Mouse (Mus musculus) brain, embryonic 14.5 days (tissue): Measurements from ENCODE around the gene Nudt16. TPM values are rescaled to one million over a fixed set of nuclear protein-coding genes. Genes with fewer than 3 reads are reported as not detected.
"Not testable (repeated sequence)": the region's sequence is repeated elsewhere in the genome, so short reads cannot be mapped to it uniquely, and the experiment has no call there.

Source experiments
- DNase-seq: peaks from one replicate; pipeline ENCODE4 v3.0.0-alpha.2; 2011; ENCODE audit warnings: low read depth
- CTCF ChIP-seq: fragments of 200-500 bp; IDR thresholded peaks from 2 replicates; pipeline ENCODE4 v1.5.1; 2012; ENCODE audit warnings: inconsistent platforms, mild to moderate bottlenecking, moderate library complexity, borderline replicate concordance; ENCODE audit not compliant: insufficient read depth, insufficient read length; ENCODE audit errors: extremely low read depth
- POLR2A ChIP-seq: fragments of 200-500 bp; IDR thresholded peaks from 2 replicates; pipeline ENCODE4 v1.6.1; 2012; ENCODE audit warnings: mild to moderate bottlenecking, inconsistent platforms, borderline replicate concordance; ENCODE audit not compliant: poor library complexity, insufficient read depth, insufficient read length, severe bottlenecking; ENCODE audit errors: extremely low read depth
- polyA plus RNA-seq: library from polyadenylated mRNA; depleted of rRNA; stranded (reverse); fragments of >200 nt; gene quantifications from 2 replicates; pipeline ENCODE4 v1.2.3, GENCODE M21; 2012; rRNA removed

Gene Nudt16
- 15.5 and 19.8 TPM in 2 replicates for polyA plus RNA-seq

DNA sequence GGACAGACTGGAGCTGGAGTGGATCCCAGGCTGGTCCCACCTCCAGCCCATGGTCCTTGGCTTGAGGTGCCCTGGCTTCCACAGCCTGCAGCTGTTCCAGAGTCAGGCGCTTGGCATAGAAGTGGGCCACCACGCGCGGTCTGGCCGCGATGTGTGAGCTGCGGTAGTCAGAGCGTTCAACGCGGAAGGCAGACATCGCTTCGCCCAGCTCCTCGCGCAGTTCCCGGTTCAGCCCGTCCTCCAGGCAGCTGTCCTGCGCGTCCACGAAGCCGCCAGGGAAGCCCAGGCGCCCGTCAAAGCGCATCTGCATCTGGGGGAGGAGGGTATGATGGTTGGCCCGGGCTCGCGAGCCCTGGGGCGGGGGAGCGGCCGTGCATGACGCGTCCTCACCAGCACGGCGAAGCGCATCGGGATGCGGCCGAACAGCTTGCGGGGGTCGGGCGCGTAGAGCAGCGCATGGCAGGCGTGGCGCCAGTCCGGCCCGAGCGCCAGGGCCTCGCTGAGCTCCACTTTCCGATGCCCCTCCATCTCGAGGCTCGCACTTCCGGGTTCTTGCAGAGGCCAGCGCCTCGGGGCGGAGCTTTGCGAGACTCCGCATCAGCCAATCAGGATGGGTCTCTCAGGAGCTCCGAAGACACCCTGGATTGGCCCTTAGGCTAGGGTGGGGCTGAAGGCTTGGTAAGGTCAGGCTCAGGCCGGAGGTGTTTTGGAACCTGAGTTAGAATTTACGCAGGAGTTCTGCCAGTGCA is at the start of gene Nudt16:
Gene Nudt16, minus strand, starts transcription at position 572 of the 749 bp plus-strand sequence.
- TF ChIP-seq CTCF (no peak), POLR2A (0 out of 2 replicates have a peak, but pooled peaks have one; percentile 54)
- DNase-seq = peak; percentile 97

DNA sequence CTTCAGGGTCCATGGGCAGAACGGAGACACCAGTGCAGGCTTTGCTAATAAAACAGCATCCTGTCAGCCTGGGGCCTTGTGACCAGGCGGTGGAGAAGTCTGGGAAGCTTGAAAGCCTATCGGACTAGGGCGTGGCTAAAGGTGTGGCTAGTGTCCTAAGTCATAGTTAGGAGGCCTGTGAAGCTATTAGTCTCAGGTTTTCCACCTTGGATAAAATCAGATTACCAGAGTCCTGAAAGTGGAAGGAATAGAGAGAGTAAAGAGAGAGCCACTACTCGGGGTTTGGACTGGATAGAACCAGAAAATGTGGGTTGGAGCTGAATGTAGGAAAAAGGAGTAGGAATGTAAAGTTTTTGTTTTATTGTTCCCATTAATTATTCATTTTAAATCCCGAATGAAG is 13.4 kb upstream of the Nudt16 start, which contains the start of gene 1700080E11Rik:
Gene 1700080E11Rik, minus strand, starts transcription at position 101 of the 400 bp plus-strand sequence.
- DNase-seq = no peak
- TF ChIP-seq CTCF = no peak
- TF ChIP-seq POLR2A = no peak

DNA sequence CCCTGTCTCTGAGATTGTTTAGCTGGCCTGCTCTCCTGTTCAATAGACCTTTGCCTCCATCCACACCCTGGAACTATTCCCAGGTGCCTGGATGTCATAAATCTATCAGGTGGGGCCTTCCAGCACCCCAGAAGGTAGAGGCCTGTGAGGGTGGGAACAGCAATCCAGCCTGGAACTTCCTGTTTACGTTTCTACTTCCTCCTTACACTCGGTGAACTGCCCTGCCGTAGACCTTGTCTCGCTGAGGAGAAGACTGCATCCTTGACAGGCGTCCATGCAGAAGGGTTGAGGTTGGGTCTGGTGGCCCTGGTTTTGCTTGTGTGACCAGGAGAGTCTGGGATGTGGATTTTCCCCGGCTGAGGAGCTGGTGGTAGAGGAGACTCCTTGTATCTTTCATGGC is 7.6 kb upstream of the Nudt16 start:
- DNase-seq = no peak
- TF ChIP-seq POLR2A (no peak), CTCF (no peak)

DNA sequence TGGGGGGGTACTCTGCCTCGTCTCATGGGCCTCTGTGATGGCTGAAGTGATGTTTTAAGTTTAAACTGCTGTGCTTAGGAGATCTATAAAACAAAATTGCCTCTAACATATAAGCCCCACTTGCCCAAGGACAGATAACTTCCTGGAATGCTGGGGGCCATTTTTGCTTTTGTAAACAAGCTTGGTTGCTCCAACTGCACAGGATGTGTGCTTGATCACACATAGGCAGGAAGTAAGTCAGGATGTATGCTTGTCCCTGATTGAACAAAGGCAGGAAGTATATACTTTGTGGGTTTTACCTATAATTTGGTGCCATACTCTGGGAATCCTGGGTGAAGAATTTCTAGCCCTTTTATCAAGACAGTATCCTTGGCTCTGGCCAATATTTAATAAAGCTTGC is 4.8 kb upstream of the Nudt16 start:
- TF ChIP-seq CTCF = no peak
- TF ChIP-seq POLR2A = no peak
- no peak for DNase-seq

DNA sequence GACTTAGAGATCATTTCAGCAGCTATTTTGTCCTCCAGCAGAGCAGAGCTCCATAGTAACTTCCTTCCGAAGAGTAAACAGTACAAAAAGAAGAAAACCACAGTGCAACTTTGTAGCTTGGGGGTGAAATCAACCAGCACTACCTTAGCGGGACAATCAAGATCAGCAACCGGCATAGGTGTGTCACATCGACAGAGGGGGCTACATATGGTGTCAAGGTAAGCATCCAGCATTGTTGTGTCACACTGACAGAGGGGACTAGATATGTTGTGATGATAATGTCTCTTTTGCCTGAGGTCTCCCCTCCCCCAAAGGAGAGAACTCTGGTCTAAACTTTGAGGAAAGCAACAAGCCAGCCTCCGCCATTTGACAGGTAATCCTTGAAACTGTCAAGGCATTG is 2.9 kb upstream of the Nudt16 start:
- TF ChIP-seq CTCF = no peak
- no peak for DNase-seq

DNA sequence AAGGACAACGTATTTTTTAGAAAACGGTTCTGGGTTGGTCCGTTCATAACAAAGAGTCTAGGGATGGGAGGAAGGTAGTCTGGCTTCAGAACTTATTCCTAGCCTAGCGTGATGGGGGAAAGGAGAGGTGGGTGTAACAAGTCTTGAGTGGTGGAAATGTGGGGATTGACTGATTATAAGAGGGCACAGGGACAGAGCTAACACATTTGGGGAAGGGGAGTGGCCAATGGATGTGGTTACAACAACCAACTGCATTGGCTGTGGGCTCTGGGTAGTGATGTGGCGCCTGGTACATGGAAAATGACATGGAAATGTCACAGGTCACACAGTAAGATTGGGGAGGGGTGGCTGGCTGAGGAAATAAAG is 361 bp upstream of the Nudt16 start:
- no peak for DNase-seq
- TF ChIP-seq CTCF (no peak), POLR2A (no peak)

DNA sequence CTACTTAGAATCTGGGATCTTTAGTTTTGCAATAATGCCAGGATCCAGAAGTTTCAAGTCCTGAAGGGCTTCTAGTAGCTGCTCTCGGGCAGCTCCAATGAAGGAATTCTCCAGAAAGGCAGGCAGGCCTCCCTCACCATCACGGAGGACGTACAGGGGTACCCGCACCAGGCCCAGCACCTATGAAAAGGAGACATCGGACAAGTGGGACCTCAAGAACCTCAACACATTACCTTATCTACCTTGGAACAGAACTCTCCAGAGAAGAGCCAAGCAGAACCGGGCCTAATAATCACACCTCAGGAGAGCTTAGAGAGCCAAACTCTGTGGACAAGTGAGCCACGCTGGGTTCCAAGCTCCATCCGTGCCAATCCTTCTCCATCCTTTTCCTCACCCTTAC is 1.3 kb downstream of the Nudt16 start:
- no peak for TF ChIP-seq POLR2A
- TF ChIP-seq CTCF = no peak
- no peak for DNase-seq

DNA sequence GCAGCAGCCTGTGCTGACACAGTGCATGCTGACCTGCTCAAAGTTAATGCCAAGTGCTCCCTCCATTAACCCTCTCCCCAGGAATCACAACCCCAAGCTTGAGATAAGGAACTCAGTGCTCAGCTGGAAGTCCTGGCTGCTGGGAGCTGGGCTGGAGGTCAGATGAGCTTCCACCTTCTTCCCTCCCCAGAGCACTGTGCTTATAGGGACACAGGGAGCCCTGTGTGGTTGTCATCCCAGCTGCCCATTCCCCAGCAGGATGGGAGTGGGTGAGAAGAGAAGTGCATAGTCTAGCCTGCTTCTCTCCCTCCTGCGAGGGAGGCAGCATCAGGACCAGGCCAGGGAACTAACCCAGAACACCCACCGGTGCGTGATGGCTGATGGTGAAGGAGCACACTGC is 6.4 kb downstream of the Nudt16 start:
- DNase-seq = not testable (repeated sequence)

DNA sequence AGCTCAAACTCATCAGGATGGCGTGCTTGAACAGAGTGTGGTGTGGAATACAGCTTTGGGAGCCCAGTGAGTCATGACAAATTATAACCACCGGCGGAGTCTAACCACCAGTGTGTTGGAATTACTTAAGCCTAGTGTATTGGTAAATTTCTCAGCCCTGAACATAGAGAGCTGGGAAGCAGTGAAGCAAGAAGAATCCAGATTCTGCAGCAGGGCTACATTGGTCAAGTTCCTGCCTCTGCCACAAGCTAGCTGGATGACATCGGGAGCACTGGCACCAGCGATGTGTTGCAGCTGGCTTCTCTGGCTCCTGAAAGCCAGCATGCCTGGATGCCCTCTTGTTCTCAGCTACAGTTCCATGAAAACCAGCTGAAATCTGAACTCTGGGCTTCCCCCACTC is 27.7 kb downstream of the Nudt16 start:
- DNase-seq = no peak
- TF ChIP-seq CTCF (no peak), POLR2A (no peak)

DNA sequence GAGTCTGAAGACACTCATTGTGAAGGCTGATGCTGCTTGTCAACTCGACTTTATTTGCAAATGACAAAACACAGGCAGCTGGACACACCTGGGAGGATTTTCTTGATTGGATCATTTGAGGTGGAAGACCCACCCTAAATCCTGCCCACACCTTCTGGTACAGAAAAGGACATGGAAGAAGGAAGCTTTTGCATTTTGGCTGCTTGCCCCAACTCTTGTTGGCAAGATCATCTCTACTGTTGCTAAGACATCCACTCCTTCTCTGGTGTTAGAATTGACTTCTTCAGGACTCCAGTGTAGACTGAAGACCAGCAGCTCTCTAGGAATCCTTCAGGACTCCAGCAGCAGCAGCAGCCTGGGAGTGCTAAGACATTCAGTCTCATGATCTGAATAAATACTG is 29.7 kb downstream of the Nudt16 start:
- no peak for DNase-seq
- TF ChIP-seq POLR2A (no peak), CTCF (no peak)

DNA sequence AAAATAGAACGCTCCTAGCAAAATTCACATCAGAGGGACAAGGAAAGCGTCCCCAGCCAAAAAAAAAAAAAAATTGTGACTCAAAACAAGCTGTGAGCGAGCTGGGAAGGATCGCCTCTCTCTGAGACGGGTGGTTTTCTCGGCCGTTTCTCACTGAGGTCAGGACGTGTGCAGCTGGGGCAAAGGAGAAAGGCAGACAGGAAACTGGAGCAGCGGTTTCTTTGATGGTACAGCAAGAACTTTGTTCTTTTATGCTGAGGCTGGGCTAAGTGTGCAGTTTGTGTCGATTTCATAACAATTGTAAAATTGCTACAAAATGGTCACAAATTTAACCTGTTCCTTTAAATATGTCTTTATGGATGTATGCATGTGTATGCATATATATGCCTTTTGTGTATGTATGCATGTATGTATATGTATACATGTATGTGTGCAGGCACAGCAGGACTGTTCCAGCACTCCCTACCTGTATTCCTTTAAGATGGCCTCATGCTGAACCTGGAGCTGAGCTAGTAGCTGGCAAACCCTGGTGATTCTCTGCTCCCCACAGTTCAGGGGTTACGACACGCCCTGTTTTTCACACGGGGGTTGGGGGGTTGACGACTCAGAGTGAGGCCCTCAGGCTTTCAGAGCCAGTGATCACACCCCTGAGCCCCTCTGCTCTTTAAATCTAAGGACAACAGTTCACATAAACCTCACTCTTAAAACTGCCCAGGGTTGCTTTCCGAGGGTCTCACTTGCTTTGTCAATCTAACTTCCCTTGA is 30.6 kb downstream of the Nudt16 start:
- TF ChIP-seq POLR2A = no peak
- no peak for TF ChIP-seq CTCF
- no peak for DNase-seq

DNA sequence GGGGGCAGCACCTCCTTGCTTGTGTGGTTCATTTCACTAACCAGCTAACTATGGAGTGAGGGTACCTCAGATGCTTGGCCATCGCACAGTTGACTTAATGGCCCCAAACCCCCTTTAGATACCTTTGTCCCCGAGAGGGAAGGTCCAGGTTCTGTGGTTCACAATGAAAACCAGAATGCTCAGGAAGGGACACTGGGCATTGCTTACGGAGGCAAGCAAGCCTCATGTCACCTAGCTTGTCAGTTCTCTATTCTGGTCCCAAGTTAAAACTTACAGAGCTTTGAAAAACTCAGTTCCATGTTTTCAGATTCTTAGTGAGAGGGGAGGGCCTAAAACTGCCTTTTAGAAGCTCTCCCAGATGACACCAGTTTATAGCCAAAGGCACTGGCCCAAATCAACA is 51.4 kb downstream of the Nudt16 start:
- DNase-seq = no peak
- TF ChIP-seq CTCF = no peak
- TF ChIP-seq POLR2A = no peak

Other genes starting within 250 kb of the Nudt16 start
- gene Mrpl3, start 78.6 kb downstream of the Nudt16 start, polyA plus RNA-seq = 34.3 and 55.0 TPM in 2 replicates
- not detected in 2 replicates for gene 1700080E11Rik, start 13.3 kb upstream of the Nudt16 start, polyA plus RNA-seq